Mouse (Mus musculus): ENCODE measurements around the gene Asrgl1. TPM values are rescaled to one million over a fixed set of nuclear protein-coding genes. Genes with fewer than 3 reads are reported as not detected.
A peak's percentile ranks its signal among the peaks of the same experiment; 100 is the strongest.
"Not testable (repeated sequence)": the region's sequence is repeated elsewhere in the genome, so short reads cannot be mapped to it uniquely, and the experiment has no call there.

The Asrgl1 gene
- total RNA-seq, 2 experiments from 2014 or later, result 8.3 to 9.5 TPM

- ATAC-seq (ENCODE audit: poor library complexity, severe bottlenecking), result no peak
Measured at GRCm38 (mm10) chr19:9106096-9106495, 29.3 kb downstream of the Asrgl1 start.

- ATAC-seq (ENCODE audit: poor library complexity, severe bottlenecking), result no peak
Measured at GRCm38 (mm10) chr19:9105101-9105685, 30.2 kb downstream of the Asrgl1 start.

GRCm38 (mm10) chr19:9103986-9104385, 31.4 kb downstream of the Asrgl1 start:
- ATAC-seq (ENCODE audit: poor library complexity, severe bottlenecking), result peak; percentile 35; the same call in 1 of the 2 replicates

- ATAC-seq (ENCODE audit: poor library complexity, severe bottlenecking), result no peak
Measured at GRCm38 (mm10) chr19:9101062-9101457, 34.4 kb downstream of the Asrgl1 start.

GRCm38 (mm10) chr19:9100297-9101061, 35.0 kb downstream of the Asrgl1 start:
- no peak for ATAC-seq (ENCODE audit: poor library complexity, severe bottlenecking)

- no peak for ATAC-seq (ENCODE audit: poor library complexity, severe bottlenecking)
Measured at GRCm38 (mm10) chr19:9099751-9100150, 35.7 kb downstream of the Asrgl1 start.

GRCm38 (mm10) chr19:9097441-9097840, 38.0 kb downstream of the Asrgl1 start:
- ATAC-seq (ENCODE audit: poor library complexity, severe bottlenecking), result no peak

GRCm38 (mm10) chr19:9095111-9095510, 40.3 kb downstream of the Asrgl1 start:
- ATAC-seq (ENCODE audit: poor library complexity, severe bottlenecking), result no peak

- no peak for ATAC-seq (ENCODE audit: poor library complexity, severe bottlenecking)
Measured at GRCm38 (mm10) chr19:9090709-9091108, 44.7 kb downstream of the Asrgl1 start.

GRCm38 (mm10) chr19:9090191-9090590, 45.2 kb downstream of the Asrgl1 start:
- ATAC-seq (ENCODE audit: poor library complexity, severe bottlenecking), result no peak

- ATAC-seq (ENCODE audit: poor library complexity, severe bottlenecking), result peak; percentile 52; the same call in 1 of the 2 replicates
Measured at GRCm38 (mm10) chr19:9087821-9088220, 47.6 kb downstream of the Asrgl1 start, which contains the start of gene Scgb1a1. Gene Scgb1a1, minus strand, starts transcription at chr19:9087958.

- not testable (repeated sequence) for ATAC-seq (ENCODE audit: poor library complexity, severe bottlenecking)
Measured at GRCm38 (mm10) chr19:9083892-9084291, 51.5 kb downstream of the Asrgl1 start.

- no peak for ATAC-seq (ENCODE audit: poor library complexity, severe bottlenecking)
Measured at GRCm38 (mm10) chr19:9083010-9083355, 52.5 kb downstream of the Asrgl1 start.

- peak; percentile 99 for ATAC-seq (ENCODE audit: poor library complexity, severe bottlenecking)
Measured at GRCm38 (mm10) chr19:9082191-9083009, 53.0 kb downstream of the Asrgl1 start.

GRCm38 (mm10) chr19:9081311-9082190, 53.9 kb downstream of the Asrgl1 start:
- ATAC-seq (ENCODE audit: poor library complexity, severe bottlenecking), result no peak

- no peak for ATAC-seq (ENCODE audit: poor library complexity, severe bottlenecking)
Measured at GRCm38 (mm10) chr19:9079916-9080315, 55.5 kb downstream of the Asrgl1 start.

GRCm38 (mm10) chr19:9076982-9077660, 58.3 kb downstream of the Asrgl1 start:
- no peak for ATAC-seq (ENCODE audit: poor library complexity, severe bottlenecking)

- ATAC-seq (ENCODE audit: poor library complexity, severe bottlenecking), result no peak
Measured at GRCm38 (mm10) chr19:9076035-9076434, 59.4 kb downstream of the Asrgl1 start.

GRCm38 (mm10) chr19:9075558-9075957, 59.9 kb downstream of the Asrgl1 start:
- no peak for ATAC-seq (ENCODE audit: poor library complexity, severe bottlenecking)

GRCm38 (mm10) chr19:9074424-9074823, 61.0 kb downstream of the Asrgl1 start:
- no peak for ATAC-seq (ENCODE audit: poor library complexity, severe bottlenecking)
